Mouse (Mus musculus) limb, embryonic 15.5 days (tissue): ENCODE results near the gene B430306N03Rik. TPM values are rescaled to one million over a fixed set of nuclear protein-coding genes. Genes with fewer than 3 reads are reported as not detected.
"Not testable (repeated sequence)": the region's sequence is repeated elsewhere in the genome, so short reads cannot be mapped to it uniquely, and the experiment has no call there.

Experiments used
- ATAC-seq: fragments of 200-750 bp; cut with Nextera tagmentation; 2 replicates; pipeline ENCODE4 v1.8.0; 2017; ENCODE audit warnings: low read depth, moderate TSS enrichment; ENCODE audit not compliant: insufficient number of reproducible peaks, low FRiP score, low TSS enrichment
- H3K27ac ChIP-seq: fragments of 300-500 bp; sonication (generic); 2 replicates; pipeline ENCODE4 v1.5.1; 2015; ENCODE audit warnings: moderate library complexity, mild to moderate bottlenecking, inconsistent platforms
- H3K27me3 ChIP-seq: fragments of 300-500 bp; sonication (generic); 2 replicates; pipeline ENCODE4 v1.6.1; 2015; ENCODE audit warnings: inconsistent platforms
- H3K36me3 ChIP-seq: fragments of 300-500 bp; sonication (generic); 2 replicates; pipeline ENCODE4 v1.6.1; 2015; ENCODE audit warnings: inconsistent platforms
- H3K4me1 ChIP-seq: fragments of 300-500 bp; sonication (generic); 2 replicates; pipeline ENCODE4 v1.6.1; 2015; ENCODE audit warnings: inconsistent platforms
- H3K4me2 ChIP-seq: fragments of 300-500 bp; sonication (generic); 2 replicates; pipeline ENCODE4 v1.6.1; 2015; ENCODE audit warnings: mild to moderate bottlenecking, inconsistent platforms
- H3K4me3 ChIP-seq: fragments of 300-500 bp; sonication (generic); 2 replicates; pipeline ENCODE4 v1.5.1; 2015; ENCODE audit warnings: mild to moderate bottlenecking, inconsistent platforms
- H3K9ac ChIP-seq: fragments of 300-500 bp; sonication (generic); 2 replicates; pipeline ENCODE4 v1.6.1; 2015; ENCODE audit warnings: inconsistent platforms
- H3K9me3 ChIP-seq: fragments of 300-500 bp; sonication (generic); 2 replicates; pipeline ENCODE4 v1.6.1; 2016; ENCODE audit warnings: inconsistent platforms
- WGBS: fragments of 180-500 bp; shearing (Covaris S2); methylation state at CpG from one replicate; pipeline ENCODE4 v1.1.7; 2015; 5-methylcytosine and 5-hydroxymethylcytosine counted together
- polyA plus RNA-seq: library from polyadenylated mRNA; unstranded; fragments of >200 nt; fragmentation: Nextera tagmentation; extraction: Ambion mirVana; gene quantifications from 2 replicates; pipeline ENCODE4 v1.2.1, GENCODE M21; 2015

B430306N03Rik gene
- polyA plus RNA-seq, 1 experiment from 2014 or later, result 0.17 TPM

DNA sequence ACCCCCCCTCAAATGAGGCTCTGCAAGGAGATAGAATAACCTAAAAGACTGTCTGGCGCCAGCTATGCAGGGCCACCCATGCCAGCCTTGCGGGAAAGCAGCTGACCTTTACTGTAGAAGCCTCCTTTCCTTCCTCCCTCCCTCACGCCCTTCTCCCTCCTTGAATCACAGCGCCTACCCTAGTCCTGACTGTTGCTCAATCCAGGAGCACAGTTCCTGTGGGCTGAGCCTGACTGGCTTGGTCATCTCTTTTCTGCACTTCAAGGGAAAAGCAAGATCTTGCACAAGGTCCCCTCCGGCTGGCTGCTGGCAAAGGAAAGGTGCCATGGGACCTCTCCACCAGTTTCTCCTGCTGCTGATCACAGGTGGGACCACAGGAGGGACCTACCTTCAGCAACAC lies 30.3 kb downstream of the B430306N03Rik start, which contains the start of gene Trem2:
Trem2 (plus strand) TSS at position 171 of the 400 bp plus-strand sequence.
- Histone ChIP-seq H3K36me3 (no peaks in the 10 kb centered on the region), H3K4me1 (no peaks in the 10 kb centered on the region), H3K27ac (no peak within 1 kb of the TSS), H3K9ac (no peak within 1 kb of the TSS), H3K9me3 (no peaks in the 10 kb centered on the region), H3K4me2 (no peak within 1 kb of the TSS), H3K27me3 (no peaks in the 10 kb centered on the region), H3K4me3 (no peak within 1 kb of the TSS)
- 66% methylated on average over 5 of the region's 5 CpGs for WGBS
- ATAC-seq, result no peak

DNA sequence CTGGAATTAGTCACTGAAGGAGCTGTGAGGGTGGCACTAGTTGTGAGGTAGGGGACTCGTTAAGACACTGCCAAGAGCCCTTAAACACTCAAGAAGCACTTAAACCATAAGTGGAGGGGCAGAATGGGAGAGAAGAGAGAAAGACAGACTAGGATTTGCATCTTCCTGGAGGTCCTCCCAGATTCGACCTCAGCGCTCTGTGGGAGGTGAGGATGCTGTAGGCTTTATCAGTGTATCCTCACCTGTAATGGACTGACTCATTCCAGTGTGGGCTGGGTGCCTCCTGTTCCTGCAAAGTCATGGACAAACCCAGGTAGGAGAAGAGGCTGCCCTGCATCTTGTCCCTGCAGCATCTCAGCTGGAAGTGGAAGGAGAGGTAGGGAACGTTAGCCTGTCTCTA lies 30.9 kb downstream of the B430306N03Rik start:
- 54% methylated on average over 4 of the region's 4 CpGs for WGBS

DNA sequence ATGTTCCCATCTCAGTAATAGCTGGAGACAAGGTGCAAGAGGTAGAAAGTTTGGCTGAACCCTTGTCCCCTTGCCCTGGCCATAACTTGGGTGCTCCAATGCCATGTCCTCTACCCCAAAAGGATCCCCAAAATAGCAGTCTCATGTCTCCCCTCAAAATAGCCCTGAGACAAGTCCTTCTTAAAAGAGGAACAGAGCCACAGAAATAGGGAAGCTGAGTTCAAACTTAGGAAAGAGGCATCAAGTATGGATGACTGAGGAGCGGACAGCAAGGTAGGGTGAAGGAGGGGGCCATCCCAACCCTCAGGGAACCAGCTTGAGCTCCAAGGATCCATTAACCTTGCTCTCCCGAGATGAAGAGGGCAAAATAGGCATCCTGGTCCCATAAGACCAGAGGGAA lies 31.3 kb downstream of the B430306N03Rik start:
- H3K27me3 ChIP-seq, result no peaks in the 10 kb centered on the region
- no peaks in the 10 kb centered on the region for H3K4me1 ChIP-seq
- no peak for ATAC-seq
- no peaks in the 10 kb centered on the region for H3K36me3 ChIP-seq
- no peak overlapping the region for H3K27ac ChIP-seq
- H3K9me3 ChIP-seq, result no peaks in the 10 kb centered on the region
- WGBS, result 76% methylated on average over 2 of the region's 2 CpGs
- no peak overlapping the region for H3K4me2 ChIP-seq
- H3K9ac ChIP-seq, result no peak overlapping the region
- H3K4me3 ChIP-seq, result no peak overlapping the region

More for the DNA sequence above, 30.9 kb downstream of the B430306N03Rik start:
- H3K4me1 ChIP-seq, result no peaks in the 10 kb centered on the region
- no peak overlapping the region for H3K4me3 ChIP-seq
- H3K9ac ChIP-seq, result no peak overlapping the region
- no peak for ATAC-seq
- H3K27me3 ChIP-seq, result no peaks in the 10 kb centered on the region
- no peaks in the 10 kb centered on the region for H3K9me3 ChIP-seq
- H3K27ac ChIP-seq, result no peak overlapping the region
- H3K4me2 ChIP-seq, result no peak overlapping the region
- H3K36me3 ChIP-seq, result no peaks in the 10 kb centered on the region

DNA sequence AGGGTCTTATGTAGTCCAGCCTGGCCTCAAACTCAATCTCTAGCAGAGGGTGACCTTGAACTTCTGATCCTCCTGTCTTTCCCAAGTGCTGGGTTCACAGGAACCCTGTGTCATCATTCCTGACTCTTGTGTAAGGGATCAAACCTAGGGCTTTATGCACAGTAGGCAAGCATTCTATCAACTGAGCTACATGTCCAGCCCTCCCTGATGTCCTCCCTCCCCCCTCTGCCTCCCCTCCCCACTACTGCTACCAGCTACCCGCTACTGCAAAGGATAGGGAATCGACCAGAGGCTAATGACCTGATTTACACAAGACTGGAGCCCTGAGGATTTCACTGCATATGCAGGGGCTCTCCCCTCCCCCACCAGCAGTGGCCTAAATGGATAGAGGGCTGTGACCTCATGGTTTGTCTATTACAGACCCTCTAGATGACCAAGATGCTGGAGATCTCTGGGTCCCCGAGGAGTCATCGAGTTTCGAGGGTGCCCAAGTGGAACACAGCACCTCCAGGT lies 34.8 kb downstream of the B430306N03Rik start:
- ATAC-seq, result no peak

DNA sequence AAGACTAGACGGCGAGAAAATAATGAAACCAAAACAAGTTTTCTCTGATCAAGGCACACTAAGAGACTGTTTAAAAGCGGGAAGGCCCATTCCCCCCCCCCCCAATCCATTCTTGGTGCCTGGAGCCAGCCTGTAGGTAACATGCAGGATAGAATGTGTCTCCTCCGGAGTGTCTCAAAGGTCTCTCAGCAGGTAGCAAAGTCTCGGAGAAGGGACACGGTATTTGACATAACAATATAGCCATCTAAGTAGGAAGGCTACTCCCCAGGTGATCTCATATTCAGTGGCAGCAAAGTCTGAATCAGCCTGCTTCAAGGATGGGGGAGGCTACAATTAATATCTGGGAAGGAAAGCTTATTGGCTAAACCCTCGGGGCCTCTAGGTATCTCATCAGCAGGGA lies 37.0 kb downstream of the B430306N03Rik start:
- H3K36me3 ChIP-seq, H3K27me3 ChIP-seq, H3K9ac ChIP-seq, H3K9me3 ChIP-seq, H3K4me1 ChIP-seq, H3K4me3 ChIP-seq, H3K27ac ChIP-seq, ATAC-seq, H3K4me2 ChIP-seq: not testable (repeated sequence)
- 77% methylated on average over 7 of the region's 7 CpGs for WGBS

More for the DNA sequence above, 34.8 kb downstream of the B430306N03Rik start:
- 75% methylated on average over 5 of the region's 5 CpGs for WGBS
- Histone ChIP-seq H3K27me3 (no peaks in the 10 kb centered on the region), H3K9me3 (no peaks in the 10 kb centered on the region), H3K4me2 (no peak overlapping the region), H3K36me3 (no peaks in the 10 kb centered on the region), H3K4me3 (no peak overlapping the region), H3K9ac (no peak overlapping the region), H3K4me1 (no peaks in the 10 kb centered on the region), H3K27ac (no peak overlapping the region)

DNA sequence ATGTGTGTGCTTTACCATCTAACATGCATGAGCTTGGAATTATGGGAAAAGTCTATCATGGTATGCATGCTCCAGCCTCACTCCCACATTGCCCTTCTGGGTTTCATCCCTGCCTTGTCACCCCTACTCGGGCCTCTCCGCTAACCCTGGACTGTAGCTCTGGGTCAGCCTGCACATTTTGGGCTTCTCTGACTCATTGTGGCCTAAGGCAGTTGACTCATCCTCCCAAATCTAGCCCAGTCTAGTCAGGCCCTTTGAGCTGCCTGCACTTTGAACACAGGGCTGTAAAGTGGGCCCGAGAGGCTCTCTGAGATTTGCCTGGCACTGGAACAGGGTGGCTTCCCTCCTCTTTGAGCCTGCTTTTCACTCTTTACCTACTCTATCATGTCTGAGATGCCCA lies 39.9 kb downstream of the B430306N03Rik start:
- Histone ChIP-seq H3K27ac (no peak overlapping the region), H3K9ac (no peak overlapping the region), H3K36me3 (no peaks in the 10 kb centered on the region), H3K27me3 (no peaks in the 10 kb centered on the region), H3K4me1 (no peaks in the 10 kb centered on the region), H3K4me2 (no peak overlapping the region), H3K9me3 (no peaks in the 10 kb centered on the region), H3K4me3 (no peak overlapping the region)
- no peak for ATAC-seq
- 85% methylated on average over 3 of the region's 3 CpGs for WGBS

DNA sequence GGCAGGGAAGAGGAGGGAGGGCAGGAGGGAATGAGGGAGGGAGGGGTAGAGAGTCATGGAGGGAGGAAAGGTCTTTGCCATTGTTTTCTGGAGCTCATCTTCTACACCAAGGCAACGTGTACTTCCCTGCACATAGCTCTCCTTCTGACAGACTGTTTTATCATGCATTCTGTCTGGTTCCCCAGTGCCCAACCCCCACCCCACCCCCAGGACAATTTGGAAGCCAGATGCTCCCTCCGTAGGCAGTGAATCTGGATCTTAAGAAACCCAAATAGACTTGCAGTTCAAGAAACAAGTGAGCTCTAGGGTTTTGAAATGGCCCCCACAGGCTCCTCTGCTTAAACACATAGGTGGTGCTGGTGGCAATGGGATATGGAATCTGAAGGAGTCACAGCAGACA lies 42.0 kb downstream of the B430306N03Rik start:
- H3K4me1 ChIP-seq, result no peaks in the 10 kb centered on the region
- H3K27me3 ChIP-seq, result no peaks in the 10 kb centered on the region
- no peaks in the 10 kb centered on the region for H3K9me3 ChIP-seq
- H3K27ac ChIP-seq, result no peak overlapping the region
- no peak overlapping the region for H3K4me3 ChIP-seq
- no peaks in the 10 kb centered on the region for H3K36me3 ChIP-seq
- no peak for ATAC-seq
- H3K4me2 ChIP-seq, result no peak overlapping the region
- H3K9ac ChIP-seq, result no peak overlapping the region
- WGBS, result 45% methylated on average over 2 of the region's 2 CpGs

- whole genome bisulfite sequencing, result 70% methylated on average over 7 of the region's 7 CpGs
- H3K4me3 ChIP-seq, result no peak within 1 kb of the TSS
Observed at GRCm38 (mm10) chr17:48359616-48360015, 43.7 kb downstream of the B430306N03Rik start, which contains the start of gene Treml1. Treml1 (plus strand) TSS chr17:48359916.

DNA sequence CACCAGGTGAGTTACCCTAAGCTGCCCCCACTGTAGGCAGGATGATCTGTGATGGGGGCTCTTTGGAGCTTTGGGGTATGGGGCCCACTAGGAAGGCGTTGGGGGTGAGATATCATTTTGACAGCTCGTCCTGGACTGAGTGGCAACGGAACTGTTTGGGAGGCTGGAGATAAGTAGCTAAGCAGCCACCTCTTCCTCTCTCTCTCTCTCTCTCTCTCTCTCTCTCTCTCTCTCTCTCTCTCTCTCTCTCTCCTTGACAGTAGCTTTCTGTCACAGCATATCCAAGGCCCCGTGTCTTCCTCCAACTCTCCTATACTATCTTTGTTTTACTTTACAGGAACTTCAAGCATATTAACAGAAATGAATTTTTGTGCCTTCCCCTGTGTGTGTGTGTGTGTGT lies 44.5 kb downstream of the B430306N03Rik start:
- no peak for ATAC-seq

More at GRCm38 (mm10) chr17:48359616-48360015, 43.7 kb downstream of the B430306N03Rik start, which contains the start of gene Treml1:
- H3K9ac ChIP-seq, result no peak within 1 kb of the TSS
- no peaks in the 10 kb centered on the region for H3K27me3 ChIP-seq
- H3K27ac ChIP-seq, result no peak within 1 kb of the TSS
- ATAC-seq, result peak; percentile 36; the same call in 1 of the 2 replicates
- H3K4me2 ChIP-seq, result no peak within 1 kb of the TSS
- H3K4me1 ChIP-seq, result no peaks in the 10 kb centered on the region
- H3K36me3 ChIP-seq, result no peaks in the 10 kb centered on the region
- no peaks in the 10 kb centered on the region for H3K9me3 ChIP-seq

GRCm38 (mm10) chr17:48362346-48362745 lies 46.4 kb downstream of the B430306N03Rik start:
- 64% methylated on average over 3 of the region's 3 CpGs for WGBS
- H3K9me3 ChIP-seq, result no peaks in the 10 kb centered on the region

More for the DNA sequence above, 44.5 kb downstream of the B430306N03Rik start:
- Histone ChIP-seq H3K4me2 (no peak overlapping the region), H3K36me3 (no peaks in the 10 kb centered on the region), H3K4me3 (no peak overlapping the region), H3K9ac (no peak overlapping the region), H3K4me1 (no peaks in the 10 kb centered on the region), H3K9me3 (no peaks in the 10 kb centered on the region), H3K27ac (no peak overlapping the region), H3K27me3 (no peaks in the 10 kb centered on the region)
- 85% methylated on average over 4 of the region's 4 CpGs for WGBS

DNA sequence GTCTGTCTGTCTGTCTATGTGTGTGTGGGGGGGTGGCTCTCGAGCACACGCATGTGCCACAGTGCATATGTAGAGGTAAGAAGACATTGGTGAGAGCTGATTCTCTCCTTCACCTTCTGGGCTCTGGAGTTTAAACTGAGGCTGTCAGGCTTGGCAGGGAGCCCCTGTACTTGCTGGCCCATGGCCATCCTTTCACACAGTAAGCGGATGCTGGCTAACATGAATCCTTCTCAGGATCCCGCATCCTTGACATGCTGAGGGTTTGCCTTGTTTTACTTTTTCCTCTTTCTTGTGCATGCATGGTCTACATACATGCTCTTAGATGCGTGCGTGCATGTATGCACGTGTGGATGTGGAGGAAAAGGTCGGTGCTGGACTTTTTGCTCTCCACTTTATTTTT lies 47.0 kb downstream of the B430306N03Rik start:
- no peak for ATAC-seq
- Histone ChIP-seq H3K27ac (no peak overlapping the region), H3K4me3 (no peak overlapping the region), H3K27me3 (no peaks in the 10 kb centered on the region), H3K4me2 (no peak overlapping the region), H3K4me1 (no peaks in the 10 kb centered on the region), H3K36me3 (no peaks in the 10 kb centered on the region), H3K9me3 (no peaks in the 10 kb centered on the region), H3K9ac (no peak overlapping the region)
- 65% methylated on average over 8 of the region's 8 CpGs for WGBS

More at GRCm38 (mm10) chr17:48362346-48362745, 46.4 kb downstream of the B430306N03Rik start:
- no peak for ATAC-seq
- Histone ChIP-seq H3K4me2 (no peak overlapping the region), H3K4me1 (no peaks in the 10 kb centered on the region), H3K27me3 (no peaks in the 10 kb centered on the region), H3K9ac (no peak overlapping the region), H3K4me3 (no peak overlapping the region), H3K36me3 (no peaks in the 10 kb centered on the region), H3K27ac (no peak overlapping the region)

GRCm38 (mm10) chr17:48363421-48363965 lies 47.6 kb downstream of the B430306N03Rik start:
- no peak for ATAC-seq
- 51% methylated on average over 6 of the region's 6 CpGs for WGBS
- Histone ChIP-seq H3K36me3 (no peaks in the 10 kb centered on the region), H3K27ac (no peak overlapping the region), H3K4me3 (no peak overlapping the region), H3K4me2 (no peak overlapping the region), H3K4me1 (no peaks in the 10 kb centered on the region), H3K9me3 (no peaks in the 10 kb centered on the region), H3K9ac (no peak overlapping the region), H3K27me3 (no peaks in the 10 kb centered on the region)
